Mouse (Mus musculus) spleen, embryonic (tissue): ENCODE data around the gene Grid2ip.

ENCODE experiments used
- CTCF ChIA-PET: fragments of 350-600 bp; sonication (Branson Sonifier 250); formaldehyde crosslinking; loops from one replicate; lab custom pipeline; 2022; lab: Charles Lee

Grid2ip gene

GRCm38 (mm10) chr5:143356686-143357388 lies at the start of gene Grid2ip:
TSS of gene Grid2ip (plus strand) at chr5:143357338.
- CTCF ChIA-PET = no interaction called here

- CTCF ChIA-PET = no interaction called here
Measured at GRCm38 (mm10) chr5:143308825-143309224, 48.3 kb upstream of the Grid2ip start.

GRCm38 (mm10) chr5:143309916-143310315 lies 47.2 kb upstream of the Grid2ip start:
- CTCF ChIA-PET = no interaction called here

- CTCF ChIA-PET = no interaction called here
Measured at GRCm38 (mm10) chr5:143311886-143312285, 45.3 kb upstream of the Grid2ip start.

- CTCF ChIA-PET = interaction anchor here (1.6 kb wide), 1 partner anchor 15 kb away, joined by 7 read pairs; the partner anchor contains the start of gene Zdhhc4
Measured at GRCm38 (mm10) chr5:143314183-143314729, 42.9 kb upstream of the Grid2ip start.

GRCm38 (mm10) chr5:143314730-143315513 lies 42.2 kb upstream of the Grid2ip start, which contains the start of gene E130309D02Rik:
TSS of gene E130309D02Rik (minus strand) at chr5:143315360.
- CTCF ChIA-PET = interaction anchor here (1.6 kb wide), 1 partner anchor 14 kb away, joined by 7 read pairs; the partner anchor contains the start of gene Zdhhc4

- CTCF ChIA-PET = no interaction called here
Measured at GRCm38 (mm10) chr5:143315514-143315888, 41.6 kb upstream of the Grid2ip start.

GRCm38 (mm10) chr5:143316605-143317287 lies 40.4 kb upstream of the Grid2ip start:
- CTCF ChIA-PET = no interaction called here

GRCm38 (mm10) chr5:143317288-143317610 lies 39.9 kb upstream of the Grid2ip start:
- CTCF ChIA-PET = no interaction called here

GRCm38 (mm10) chr5:143328690-143329495 lies 28.2 kb upstream of the Grid2ip start, which contains the start of gene Zdhhc4:
TSS of gene Zdhhc4 (minus strand) at chr5:143329256.
- CTCF ChIA-PET = interaction anchor here (1.3 kb wide), 1 partner anchor 15 kb away, joined by 7 read pairs; no protein-coding TSS in a partner anchor

GRCm38 (mm10) chr5:143333872-143334271 lies 23.3 kb upstream of the Grid2ip start:
- CTCF ChIA-PET = no interaction called here

- CTCF ChIA-PET = no interaction called here
Measured at GRCm38 (mm10) chr5:143334418-143335088, 22.6 kb upstream of the Grid2ip start.

- CTCF ChIA-PET = no interaction called here
Measured at GRCm38 (mm10) chr5:143335089-143335460, 22.1 kb upstream of the Grid2ip start.

- CTCF ChIA-PET = interaction anchor here (0.7 kb wide), 1 partner anchor 27 kb away, joined by 3 read pairs; no protein-coding TSS in a partner anchor
Measured at GRCm38 (mm10) chr5:143336559-143336958, 20.6 kb upstream of the Grid2ip start.

- CTCF ChIA-PET = no interaction called here
Measured at GRCm38 (mm10) chr5:143339603-143340002, 17.5 kb upstream of the Grid2ip start.

- CTCF ChIA-PET = no interaction called here
Measured at GRCm38 (mm10) chr5:143346367-143346766, 10.8 kb upstream of the Grid2ip start.

- CTCF ChIA-PET = no interaction called here
Measured at GRCm38 (mm10) chr5:143356017-143356416, 1.1 kb upstream of the Grid2ip start.

- CTCF ChIA-PET = no interaction called here
Measured at GRCm38 (mm10) chr5:143357564-143357963, 426 bp downstream of the Grid2ip start.

GRCm38 (mm10) chr5:143359263-143359662 lies 2.1 kb downstream of the Grid2ip start:
- CTCF ChIA-PET = no interaction called here

GRCm38 (mm10) chr5:143360000-143360399 lies 2.9 kb downstream of the Grid2ip start:
- CTCF ChIA-PET = interaction anchor here (0.6 kb wide), 1 partner anchor 1628 kb away, joined by 4 read pairs; no protein-coding TSS in a partner anchor
